Mouse (Mus musculus) embryonic facial prominence, embryonic 10.5 days (tissue): Measurements from ENCODE around the gene Epc2. TPM values are rescaled to one million over a fixed set of nuclear protein-coding genes. Genes with fewer than 3 reads are reported as not detected.

Source experiments
- DNase-seq: peaks from one replicate; pipeline ENCODE4 v3.0.0-alpha.2; 2017; ENCODE audit warnings: low spot score
- H3K27ac ChIP-seq: fragments of 300-500 bp; sonication (generic); replicated peaks from 2 replicates; pipeline ENCODE4 v1.5.1; 2016; ENCODE audit warnings: mild to moderate bottlenecking
- H3K27me3 ChIP-seq: fragments of 300-500 bp; sonication (generic); replicated peaks from 2 replicates; pipeline ENCODE4 v1.6.1; 2016; ENCODE audit warnings: low read depth, mild to moderate bottlenecking; ENCODE audit not compliant: poor library complexity, severe bottlenecking
- H3K36me3 ChIP-seq: fragments of 300-500 bp; sonication (generic); replicated peaks from 2 replicates; pipeline ENCODE4 v1.6.1; 2016; ENCODE audit warnings: mild to moderate bottlenecking, moderate library complexity
- H3K4me1 ChIP-seq: fragments of 300-500 bp; sonication (generic); 2 replicates; pipeline ENCODE4 v1.6.1; 2016
- H3K4me3 ChIP-seq: fragments of 300-500 bp; sonication (generic); 2 replicates; pipeline ENCODE4 v1.5.1; 2016; ENCODE audit warnings: mild to moderate bottlenecking, moderate library complexity
- H3K9me3 ChIP-seq: fragments of 300-500 bp; sonication (generic); 2 replicates; pipeline ENCODE4 v1.6.1; 2016; ENCODE audit warnings: mild to moderate bottlenecking
- WGBS: fragments of 180-500 bp; shearing (Covaris S2); methylation state at CpG from one replicate; pipeline ENCODE4 v1.1.7; 2016; 5-methylcytosine and 5-hydroxymethylcytosine counted together
- polyA plus RNA-seq: library from polyadenylated mRNA; unstranded; fragments of >200 nt; fragmentation: Nextera tagmentation; extraction: Ambion mirVana; gene quantifications from 2 replicates; pipeline ENCODE4 v1.2.1, GENCODE M21; 2016

The Epc2 gene
- polyA plus RNA-seq, 1 experiment from 2014 or later, result 8.0 TPM

GRCm38 (mm10) chr2:49553096-49553495 lies 101.8 kb downstream of the Epc2 start:
- no peak for DNase-seq
- no peak overlapping the region for H3K27ac ChIP-seq
- 92% methylated on average over 2 of the region's 2 CpGs for WGBS
- H3K36me3 ChIP-seq, result peaks cover 86% of the 10 kb centered on the region
- no peak overlapping the region for H3K4me3 ChIP-seq
- H3K27me3 ChIP-seq, result no peaks in the 10 kb centered on the region
- H3K9me3 ChIP-seq, result no peaks in the 10 kb centered on the region
- no peaks in the 10 kb centered on the region for H3K4me1 ChIP-seq

GRCm38 (mm10) chr2:49557339-49557738 lies 106.1 kb downstream of the Epc2 start:
- Histone ChIP-seq H3K27me3 (no peaks in the 10 kb centered on the region), H3K4me1 (no peaks in the 10 kb centered on the region), H3K9me3 (no peaks in the 10 kb centered on the region; the same call in 1 of the 2 replicates), H3K36me3 (peaks cover 59% of the 10 kb centered on the region), H3K4me3 (no peak overlapping the region), H3K27ac (no peak overlapping the region)
- 93% methylated on average over 4 of the region's 4 CpGs for WGBS
- DNase-seq, result no peak

- no peak for DNase-seq
- H3K4me1 ChIP-seq, result no peaks in the 10 kb centered on the region
- no peaks in the 10 kb centered on the region for H3K27me3 ChIP-seq
- peaks cover 49% of the 10 kb centered on the region for H3K36me3 ChIP-seq
- H3K9me3 ChIP-seq, result no peaks in the 10 kb centered on the region; the same call in 1 of the 2 replicates
- no peak overlapping the region for H3K27ac ChIP-seq
- no peak overlapping the region for H3K4me3 ChIP-seq
- 92% methylated on average over 3 of the region's 3 CpGs for WGBS
Measured at GRCm38 (mm10) chr2:49558361-49558760, 107.1 kb downstream of the Epc2 start.

- 86% methylated on average over 10 of the region's 10 CpGs for WGBS
- H3K27ac ChIP-seq, result no peak overlapping the region
Measured at GRCm38 (mm10) chr2:49562688-49563350, 111.5 kb downstream of the Epc2 start.

GRCm38 (mm10) chr2:49569862-49570777 lies 118.8 kb downstream of the Epc2 start:
- WGBS, result 69% methylated on average over 16 of the region's 16 CpGs
- Histone ChIP-seq H3K27me3 (no peaks in the 10 kb centered on the region), H3K4me1 (peaks cover 43% of the 10 kb centered on the region), H3K4me3 (no peak overlapping the region), H3K9me3 (no peaks in the 10 kb centered on the region), H3K36me3 (no peaks in the 10 kb centered on the region), H3K27ac (peak overlapping the region; percentile 65)
- no peak for DNase-seq

More at GRCm38 (mm10) chr2:49562688-49563350, 111.5 kb downstream of the Epc2 start:
- no peak overlapping the region for H3K4me3 ChIP-seq
- H3K36me3 ChIP-seq, result peaks cover 15% of the 10 kb centered on the region
- no peak for DNase-seq
- no peaks in the 10 kb centered on the region for H3K4me1 ChIP-seq
- no peaks in the 10 kb centered on the region for H3K27me3 ChIP-seq
- H3K9me3 ChIP-seq, result no peaks in the 10 kb centered on the region; the same call in 1 of the 2 replicates

GRCm38 (mm10) chr2:49570778-49571101 lies 119.5 kb downstream of the Epc2 start:
- no peaks in the 10 kb centered on the region for H3K9me3 ChIP-seq
- 44% methylated on average over 6 of the region's 6 CpGs for WGBS
- DNase-seq, result no peak

GRCm38 (mm10) chr2:49571159-49571920 lies 120.1 kb downstream of the Epc2 start:
- peaks cover 43% of the 10 kb centered on the region for H3K4me1 ChIP-seq
- no peak overlapping the region for H3K4me3 ChIP-seq
- 72% methylated on average over 11 of the region's 11 CpGs for WGBS
- H3K9me3 ChIP-seq, result no peaks in the 10 kb centered on the region
- no peaks in the 10 kb centered on the region for H3K36me3 ChIP-seq
- H3K27ac ChIP-seq, result peak overlapping the region; percentile 31; the same call in 1 of the 2 replicates
- DNase-seq, result no peak
- no peaks in the 10 kb centered on the region for H3K27me3 ChIP-seq

More at GRCm38 (mm10) chr2:49570778-49571101, 119.5 kb downstream of the Epc2 start:
- no peak overlapping the region for H3K4me3 ChIP-seq
- H3K27ac ChIP-seq, result peak overlapping the region; percentile 65
- peaks cover 43% of the 10 kb centered on the region for H3K4me1 ChIP-seq
- H3K27me3 ChIP-seq, result no peaks in the 10 kb centered on the region
- no peaks in the 10 kb centered on the region for H3K36me3 ChIP-seq

GRCm38 (mm10) chr2:49572111-49572642 lies 120.9 kb downstream of the Epc2 start:
- H3K36me3 ChIP-seq, result no peaks in the 10 kb centered on the region
- H3K27me3 ChIP-seq, result no peaks in the 10 kb centered on the region
- H3K9me3 ChIP-seq, result no peaks in the 10 kb centered on the region
- DNase-seq, result peak; percentile 42
- peak overlapping the region; percentile 16; the same call in 1 of the 2 replicates for H3K4me3 ChIP-seq
- H3K4me1 ChIP-seq, result peaks cover 43% of the 10 kb centered on the region
- WGBS, result 52% methylated on average over 12 of the region's 12 CpGs
- peak overlapping the region; percentile 59 for H3K27ac ChIP-seq

GRCm38 (mm10) chr2:49572684-49573083 lies 121.4 kb downstream of the Epc2 start:
- H3K36me3 ChIP-seq, result no peaks in the 10 kb centered on the region
- DNase-seq, result no peak
- H3K9me3 ChIP-seq, result no peaks in the 10 kb centered on the region
- H3K4me1 ChIP-seq, result peaks cover 43% of the 10 kb centered on the region
- WGBS, result 72% methylated on average over 9 of the region's 9 CpGs
- H3K27ac ChIP-seq, result 0 out of 2 replicates have a peak overlapping the region, but pooled peaks have one; percentile 59
- peak overlapping the region; percentile 16; the same call in 1 of the 2 replicates for H3K4me3 ChIP-seq
- no peaks in the 10 kb centered on the region for H3K27me3 ChIP-seq

- Histone ChIP-seq H3K36me3 (no peaks in the 10 kb centered on the region), H3K4me3 (no peak overlapping the region), H3K27ac (no peak overlapping the region), H3K9me3 (no peaks in the 10 kb centered on the region), H3K4me1 (peaks cover 43% of the 10 kb centered on the region), H3K27me3 (no peaks in the 10 kb centered on the region)
- 92% methylated on average over 3 of the region's 3 CpGs for WGBS
- no peak for DNase-seq
Measured at GRCm38 (mm10) chr2:49573282-49573681, 122.0 kb downstream of the Epc2 start.

GRCm38 (mm10) chr2:49580585-49580984 lies 129.3 kb downstream of the Epc2 start:
- Histone ChIP-seq H3K27me3 (no peaks in the 10 kb centered on the region), H3K4me1 (no peaks in the 10 kb centered on the region), H3K9me3 (no peaks in the 10 kb centered on the region), H3K4me3 (no peak overlapping the region), H3K27ac (no peak overlapping the region), H3K36me3 (no peaks in the 10 kb centered on the region)
- 83% methylated on average over 3 of the region's 3 CpGs for WGBS
- DNase-seq, result no peak

GRCm38 (mm10) chr2:49582546-49582945 lies 131.3 kb downstream of the Epc2 start:
- WGBS, result 89% methylated on average over 5 of the region's 5 CpGs
- Histone ChIP-seq H3K9me3 (no peaks in the 10 kb centered on the region), H3K4me1 (no peaks in the 10 kb centered on the region), H3K36me3 (no peaks in the 10 kb centered on the region), H3K27me3 (no peaks in the 10 kb centered on the region), H3K4me3 (no peak overlapping the region), H3K27ac (no peak overlapping the region)
- DNase-seq, result no peak
